Mouse (Mus musculus) neural tube, embryonic 14.5 days (tissue): Measurements from ENCODE around the gene Tas2r122. TPM values are rescaled to one million over a fixed set of nuclear protein-coding genes. Genes with fewer than 3 reads are reported as not detected.
"Not testable (repeated sequence)": the region's sequence is repeated elsewhere in the genome, so short reads cannot be mapped to it uniquely, and the experiment has no call there.

ENCODE experiments used
- ATAC-seq: fragments of 200-750 bp; cut with Nextera tagmentation; 2 replicates; pipeline ENCODE4 v1.8.0; 2017; ENCODE audit warnings: low read depth, mild to moderate bottlenecking, moderate TSS enrichment, moderate library complexity
- H3K27ac ChIP-seq: fragments of 300-500 bp; sonication (generic); 2 replicates; pipeline ENCODE4 v1.5.1; 2014; ENCODE audit warnings: low read depth, mild to moderate bottlenecking, control low read depth, low read length, moderate library complexity, mixed read lengths
- H3K27me3 ChIP-seq: fragments of 300-500 bp; sonication (generic); 2 replicates; pipeline ENCODE4 v1.6.1; 2014; ENCODE audit warnings: low read length; ENCODE audit not compliant: control insufficient read depth, insufficient read depth
- H3K36me3 ChIP-seq: fragments of 300-500 bp; sonication (generic); 2 replicates; pipeline ENCODE4 v1.6.1; 2014; ENCODE audit warnings: low read length, mixed read lengths; ENCODE audit not compliant: control insufficient read depth, insufficient read depth
- H3K4me1 ChIP-seq: fragments of 300-500 bp; sonication (generic); 2 replicates; pipeline ENCODE4 v1.6.1; 2014; ENCODE audit warnings: low read length; ENCODE audit not compliant: control insufficient read depth, insufficient read depth
- H3K4me2 ChIP-seq: fragments of 300-500 bp; sonication (generic); 2 replicates; pipeline ENCODE4 v1.6.1; 2014; ENCODE audit warnings: mild to moderate bottlenecking, low read depth, low read length, control low read depth
- H3K4me3 ChIP-seq: fragments of 300-500 bp; sonication (generic); 2 replicates; pipeline ENCODE4 v1.5.1; 2014; ENCODE audit warnings: low read depth, low read length, control low read depth, mixed read lengths
- H3K9ac ChIP-seq: fragments of 300-500 bp; sonication (generic); replicated peaks from 2 replicates; pipeline ENCODE4 v1.6.1; 2014; ENCODE audit warnings: low read depth, mild to moderate bottlenecking, control low read depth, low read length, mixed read lengths
- H3K9me3 ChIP-seq: fragments of 300-500 bp; sonication (generic); 2 replicates; pipeline ENCODE4 v1.6.1; 2016; ENCODE audit warnings: low read length; ENCODE audit not compliant: control insufficient read depth
- WGBS: fragments of 180-500 bp; shearing (Covaris S2); extraction: QIAGEN DNeasy Blood & Tissue Kit; methylation state at CpG from one replicate; pipeline ENCODE4 v1.1.7; 2014; 5-methylcytosine and 5-hydroxymethylcytosine counted together
- polyA plus RNA-seq: library from polyadenylated mRNA; unstranded; fragments of >200 nt; fragmentation: Nextera tagmentation; extraction: Ambion mirVana; gene quantifications from 2 replicates; pipeline ENCODE4 v1.2.1, GENCODE M21; 2014

Gene Tas2r122
- not detected in 2 replicates for polyA plus RNA-seq

DNA sequence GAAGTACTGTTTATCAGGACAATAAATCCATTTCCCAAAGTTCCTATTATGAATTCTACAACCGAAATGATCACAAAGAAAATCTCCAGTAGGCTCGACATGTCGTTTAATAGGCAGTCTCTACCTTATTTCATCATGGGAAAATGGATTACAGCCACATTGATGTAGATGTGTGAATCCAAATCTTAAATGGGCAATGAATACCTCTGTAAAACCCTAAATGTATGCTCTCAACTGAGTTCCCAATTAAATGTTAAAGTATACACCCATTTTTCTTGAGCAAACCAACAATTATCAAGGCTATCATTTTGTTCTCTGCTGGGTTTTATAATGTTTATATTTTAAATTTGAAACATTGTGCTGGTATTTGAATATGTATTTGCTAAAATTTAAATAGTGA lies at the start of gene Tas2r122:
TSS of gene Tas2r122 (minus strand) at position 101 of the 400 bp plus-strand sequence.
- 86% methylated on average over 3 of the region's 3 CpGs for WGBS
- no peak within 1 kb of the TSS for H3K27ac ChIP-seq
- H3K9ac ChIP-seq, result no peak within 1 kb of the TSS
- no peak for ATAC-seq
- H3K4me3 ChIP-seq, result no peak within 1 kb of the TSS
- no peaks in the 10 kb centered on the region for H3K36me3 ChIP-seq
- H3K9me3 ChIP-seq, result no peaks in the 10 kb centered on the region
- no peaks in the 10 kb centered on the region for H3K4me1 ChIP-seq
- no peak within 1 kb of the TSS for H3K4me2 ChIP-seq
- H3K27me3 ChIP-seq, result no peaks in the 10 kb centered on the region

DNA sequence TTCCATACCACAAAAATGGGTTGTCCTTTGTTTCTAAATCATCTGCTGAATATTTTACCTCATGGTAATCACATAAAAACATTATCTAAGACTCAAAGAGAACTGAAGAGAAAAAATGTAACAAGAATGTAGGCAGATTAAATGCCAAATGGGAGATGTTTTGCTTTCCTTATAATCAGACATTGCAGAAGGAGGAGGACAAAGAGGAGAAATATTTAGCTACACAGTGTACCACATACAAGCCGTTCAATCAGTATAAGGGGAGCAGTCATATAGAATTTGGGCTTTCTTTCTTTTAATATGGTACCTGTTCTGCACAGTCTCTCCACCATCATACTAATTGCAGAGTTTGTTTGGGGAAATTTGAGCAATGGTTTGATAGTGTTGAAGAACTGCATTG lies 42.7 kb upstream of the Tas2r122 start, which contains the start of gene Tas2r124:
TSS of gene Tas2r124 (plus strand) at position 301 of the 400 bp plus-strand sequence.
- Histone ChIP-seq H3K36me3 (no peaks in the 10 kb centered on the region), H3K27ac (no peak within 1 kb of the TSS), H3K4me2 (no peak within 1 kb of the TSS), H3K9ac (no peak within 1 kb of the TSS), H3K9me3 (no peaks in the 10 kb centered on the region), H3K4me3 (no peak within 1 kb of the TSS), H3K27me3 (no peaks in the 10 kb centered on the region), H3K4me1 (no peaks in the 10 kb centered on the region)
- 85% methylated on average over 1 of the region's 1 CpGs for WGBS
- ATAC-seq, result no peak

DNA sequence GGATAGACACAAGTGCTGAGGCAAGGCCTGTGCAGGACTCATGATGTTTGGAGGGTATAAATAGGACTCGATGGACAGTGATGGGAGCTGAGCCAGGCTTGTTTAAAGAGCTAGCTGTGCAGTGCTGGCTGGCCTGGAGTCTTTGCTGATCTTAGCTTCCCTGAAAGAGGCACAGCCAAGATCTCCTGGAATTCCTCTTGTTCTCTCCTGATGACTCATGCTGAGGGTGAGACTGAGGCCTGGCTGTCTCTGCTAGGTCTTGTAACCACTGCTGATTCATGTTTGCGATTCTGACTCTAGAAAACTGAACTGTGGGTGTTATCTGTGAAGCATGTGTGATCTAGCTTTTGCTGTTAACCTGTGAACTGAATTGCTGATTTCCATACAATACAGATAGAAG lies 38.5 kb upstream of the Tas2r122 start:
- H3K27me3 ChIP-seq, result no peaks in the 10 kb centered on the region

DNA sequence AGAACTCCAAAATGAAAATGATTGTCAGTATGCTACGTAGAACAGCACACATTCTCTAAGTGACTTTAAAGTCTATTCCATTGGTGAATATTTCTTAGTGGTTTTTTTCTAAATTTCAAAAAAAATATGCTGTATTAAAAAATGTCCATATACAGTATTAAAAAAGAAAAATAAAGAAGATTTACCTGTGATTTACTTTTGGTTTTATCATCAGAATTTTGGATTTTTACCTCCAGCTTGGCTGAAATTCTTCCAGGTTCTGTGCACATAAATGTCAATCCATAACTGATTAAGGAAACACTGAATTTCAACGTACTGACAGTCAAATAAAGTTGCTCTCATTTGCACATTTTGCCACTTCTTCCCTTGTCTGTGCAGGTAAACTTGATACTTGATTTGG lies 26.2 kb upstream of the Tas2r122 start, which contains the start of gene Tas2r115:
TSS of gene Tas2r115 (minus strand) at position 101 of the 400 bp plus-strand sequence.
- Histone ChIP-seq H3K27me3 (no peaks in the 10 kb centered on the region), H3K9ac (no peak within 1 kb of the TSS), H3K4me3 (no peak within 1 kb of the TSS), H3K4me1 (no peaks in the 10 kb centered on the region), H3K27ac (no peak within 1 kb of the TSS), H3K36me3 (no peaks in the 10 kb centered on the region), H3K9me3 (no peaks in the 10 kb centered on the region), H3K4me2 (no peak within 1 kb of the TSS)
- 75% methylated on average over 2 of the region's 2 CpGs for WGBS
- no peak for ATAC-seq

More for the DNA sequence above, 38.5 kb upstream of the Tas2r122 start:
- Histone ChIP-seq H3K9me3 (no peaks in the 10 kb centered on the region), H3K27ac (no peak overlapping the region), H3K36me3 (no peaks in the 10 kb centered on the region), H3K4me1 (no peaks in the 10 kb centered on the region), H3K9ac (no peak overlapping the region), H3K4me2 (no peak overlapping the region), H3K4me3 (no peak overlapping the region)
- ATAC-seq, result no peak
- 89% methylated on average over 2 of the region's 2 CpGs for WGBS

DNA sequence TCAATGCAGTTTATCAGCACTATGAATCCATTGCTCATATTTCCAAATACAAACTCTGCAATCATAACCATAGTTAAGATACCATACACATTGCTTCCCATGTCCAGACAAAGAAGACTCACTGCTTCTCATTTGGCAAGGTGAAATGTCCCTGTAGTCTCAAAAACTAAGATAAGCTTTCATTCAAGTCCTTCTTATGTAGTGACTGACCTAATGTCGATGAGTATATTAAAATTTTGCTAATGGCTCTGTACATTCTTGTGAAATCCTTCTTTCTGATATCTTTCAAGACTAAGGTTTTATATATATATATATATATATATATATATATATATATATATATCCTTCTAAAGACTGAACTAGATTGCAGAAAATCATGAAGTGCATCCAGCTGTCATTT lies 10.8 kb downstream of the Tas2r122 start, which contains the start of gene Tas2r121:
TSS of gene Tas2r121 (minus strand) at position 101 of the 400 bp plus-strand sequence.
- ATAC-seq, result no peak
- H3K27me3 ChIP-seq, result no peaks in the 10 kb centered on the region
- WGBS, result 86% methylated on average over 1 of the region's 1 CpGs
- no peak within 1 kb of the TSS for H3K4me2 ChIP-seq
- no peak within 1 kb of the TSS for H3K27ac ChIP-seq
- no peaks in the 10 kb centered on the region for H3K4me1 ChIP-seq
- no peak within 1 kb of the TSS for H3K9ac ChIP-seq
- no peaks in the 10 kb centered on the region for H3K9me3 ChIP-seq
- H3K4me3 ChIP-seq, result no peak within 1 kb of the TSS
- no peaks in the 10 kb centered on the region for H3K36me3 ChIP-seq

DNA sequence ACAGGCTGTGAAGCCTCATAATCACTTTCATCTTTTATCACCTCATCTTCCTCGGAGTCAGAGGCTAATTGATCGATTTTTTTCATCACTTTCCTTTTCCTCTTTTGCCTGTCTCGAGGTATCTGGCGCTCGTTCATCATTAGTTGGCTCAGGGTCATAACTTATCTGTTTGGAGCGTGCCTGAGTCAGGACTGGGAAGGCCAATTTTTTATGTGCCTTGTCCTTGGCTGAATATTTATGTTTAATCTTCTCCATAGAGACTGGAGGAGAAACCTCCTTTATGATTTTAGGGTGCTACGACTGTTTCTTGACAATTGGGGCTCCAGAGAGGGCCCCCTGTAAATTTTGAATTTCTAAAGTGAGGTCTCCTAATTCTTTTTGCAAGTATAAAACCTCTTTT lies 20.1 kb downstream of the Tas2r122 start:
- H3K4me1 ChIP-seq, H3K4me3 ChIP-seq, H3K27ac ChIP-seq, H3K27me3 ChIP-seq, H3K4me2 ChIP-seq, H3K9ac ChIP-seq, ATAC-seq, H3K9me3 ChIP-seq, H3K36me3 ChIP-seq: not testable (repeated sequence)
- 90% methylated on average over 7 of the region's 7 CpGs for WGBS

Other genes starting within 250 kb of the Tas2r122 start
- gene Prh1, start 142.1 kb downstream of the Tas2r122 start, polyA plus RNA-seq, result not detected in 2 replicates
- gene Prp2, start 116.0 kb downstream of the Tas2r122 start, polyA plus RNA-seq, result not detected in 2 replicates
- gene A630073D07Rik, start 60.4 kb downstream of the Tas2r122 start, polyA plus RNA-seq, result not detected in 2 replicates
- gene Tas2r120, start 55.0 kb downstream of the Tas2r122 start, polyA plus RNA-seq, result not detected in 2 replicates
- not detected in 2 replicates for gene Tas2r121, start 10.9 kb downstream of the Tas2r122 start, polyA plus RNA-seq
- not detected in 2 replicates for gene Tas2r115, start 26.1 kb upstream of the Tas2r122 start, polyA plus RNA-seq
- not detected in 2 replicates for gene Tas2r124, start 42.8 kb upstream of the Tas2r122 start, polyA plus RNA-seq
- not detected in 2 replicates for gene Tas2r102, start 50.2 kb upstream of the Tas2r122 start, polyA plus RNA-seq
- not detected in 2 replicates for gene Tas2r136, start 66.2 kb upstream of the Tas2r122 start, polyA plus RNA-seq
- gene Tas2r117, start 90.9 kb upstream of the Tas2r122 start, polyA plus RNA-seq, result not detected in 2 replicates
- gene Tas2r123, start 135.2 kb upstream of the Tas2r122 start, polyA plus RNA-seq, result not detected in 2 replicates
- not detected in 2 replicates for gene Tas2r116, start 143.5 kb upstream of the Tas2r122 start, polyA plus RNA-seq
- gene Tas2r110, start 156.1 kb upstream of the Tas2r122 start, polyA plus RNA-seq, result not detected in 2 replicates
- not detected in 2 replicates for gene Tas2r113, start 181.1 kb upstream of the Tas2r122 start, polyA plus RNA-seq
- 0.29 and 0.30 TPM in 2 replicates for gene Tas2r125, start 197.7 kb upstream of the Tas2r122 start, polyA plus RNA-seq
- gene Tas2r129, start 239.2 kb upstream of the Tas2r122 start, polyA plus RNA-seq, result not detected in 2 replicates
- gene Tas2r131, start 246.0 kb upstream of the Tas2r122 start, polyA plus RNA-seq, result not detected in 2 replicates